ENCODE assay signal across 18 mouse cellular contexts in the genomic region with DNA sequence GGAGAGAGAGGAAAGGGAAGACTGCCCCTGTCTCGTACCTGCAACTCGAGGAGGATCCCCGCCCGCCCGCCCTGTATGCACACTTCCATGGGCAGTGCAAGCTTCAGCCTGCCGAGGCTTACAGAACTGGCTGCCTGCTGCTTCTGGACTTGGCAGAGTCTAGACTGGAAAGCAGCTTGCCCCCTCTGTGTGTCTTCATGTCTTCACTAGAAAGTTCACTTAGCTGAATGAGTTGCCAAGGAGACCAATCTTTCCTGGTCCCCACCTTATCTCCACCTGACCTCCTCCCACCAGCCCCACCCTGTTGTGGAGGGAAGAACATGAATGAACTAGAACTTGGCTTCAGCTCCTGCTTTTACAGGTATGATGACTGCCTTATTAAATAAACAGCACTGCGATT.
DNase-seq lines count a peak whose midpoint lies in the region; ATAC-seq and TF ChIP-seq lines count a peak whose summit lies in the region.
"Had no signal": no experiment of that assay in that cellular context is flagged by ENCODE, and none has a peak within 500 bp of the region (broad histone marks: within the 10 kb centered on the region; RNA-seq: fewer than 3 reads in every experiment).

No protein-coding gene starts in this region.

- no peak overlapping the region for H3K9ac ChIP-seq in hindbrain, postnatal 0 days (replicated peaks; ENCODE audit: low read length)
- no peak overlapping the region for H3K9ac ChIP-seq in hindbrain, embryonic 14.5 days
- no peak overlapping the region for H3K9ac ChIP-seq in liver, embryonic 16.5 days (ENCODE audit: low read depth, low read length)
- H3K9ac ChIP-seq: limb, embryonic 12.5 days had no signal

- ATAC-seq in hindbrain, postnatal 0 days, result no peak
- no peak for ATAC-seq in hindbrain, embryonic 14.5 days (ENCODE audit: low FRiP score)
- ATAC-seq in liver, embryonic 16.5 days (ENCODE audit: low read depth), result peak; percentile 56
- ATAC-seq: inflammation-experienced regulatory T-cells, adult 6 months; Patski had no signal

- H3K36me3 ChIP-seq in hindbrain, postnatal 0 days (ENCODE audit: insufficient read depth, low read length), result no peaks in the 10 kb centered on the region
- H3K36me3 ChIP-seq in hindbrain, embryonic 14.5 days (replicated peaks; ENCODE audit: control insufficient read depth, insufficient read depth), result peaks cover 4% of the 10 kb centered on the region
- no peaks in the 10 kb centered on the region for H3K36me3 ChIP-seq in liver, embryonic 16.5 days (ENCODE audit: control insufficient read depth, insufficient read depth)

- DNase-seq in cerebellum, adult 2 months, result peak; percentile 56 to 61
- DNase-seq in cerebellum, adult 11-12 months, result no peak
- DNase-seq in hindbrain, postnatal 0 days (ENCODE audit: low spot score), result peak; percentile 28
- DNase-seq in hindbrain, embryonic 14.5 days (ENCODE audit: low spot score), result no peak
- DNase-seq in brain, adult 2 months (ENCODE audit: low read depth, low spot score), result peak; percentile 62
- no peak for DNase-seq in frontal cortex, postnatal 36 days (ENCODE audit: low spot score in 2 of 2)
- no peak for DNase-seq in left cerebral cortex, adult 2 months (ENCODE audit: extremely low spot score in 1 of 2, low spot score in 2 of 2)
- DNase-seq: heart, adult 11 months; kidney, postnatal 14 days; lung, postnatal 10 days had no signal

- H3K4me1 ChIP-seq in cerebellum, adult 2 months (ENCODE audit: control insufficient read depth, insufficient read depth, low read length), result peaks cover 52% of the 10 kb centered on the region
- peaks cover 25% of the 10 kb centered on the region for H3K4me1 ChIP-seq in hindbrain, postnatal 0 days (ENCODE audit: insufficient read depth, low read length)
- H3K4me1 ChIP-seq in hindbrain, embryonic 14.5 days (replicated peaks; ENCODE audit: control insufficient read depth, insufficient read depth, low read length), result peaks cover 32% of the 10 kb centered on the region; the same call in 1 of the 2 replicates
- H3K4me1 ChIP-seq in liver, embryonic 16.5 days (ENCODE audit: control insufficient read depth, low read depth, low read length), result peaks cover 16% of the 10 kb centered on the region

- no peaks in the 10 kb centered on the region for H3K9me3 ChIP-seq in hindbrain, postnatal 0 days (ENCODE audit: low read length)
- no peaks in the 10 kb centered on the region for H3K9me3 ChIP-seq in hindbrain, embryonic 14.5 days (ENCODE audit: control insufficient read depth, low read length)
- no peaks in the 10 kb centered on the region for H3K9me3 ChIP-seq in liver, embryonic 16.5 days (replicated peaks; ENCODE audit: control insufficient read depth, low read length)
- H3K9me3 ChIP-seq: forebrain, embryonic 10.5 days; limb, embryonic 12.5 days had no signal

- 22% methylated on average over 7 of the region's 7 CpGs for WGBS in cerebellum, adult 2 months
- WGBS in hindbrain, postnatal 0 days, result 72% methylated on average over 7 of the region's 7 CpGs
- 92% methylated on average over 7 of the region's 7 CpGs for WGBS in hindbrain, embryonic 14.5 days
- WGBS in liver, embryonic 16.5 days (ENCODE audit: insufficient replicate concordance), result 53% methylated on average over 7 of the region's 7 CpGs

- no peaks in the 10 kb centered on the region for H3K27me3 ChIP-seq in cerebellum, adult 2 months (ENCODE audit: control insufficient read depth, insufficient read depth, low read length)
- no peaks in the 10 kb centered on the region for H3K27me3 ChIP-seq in hindbrain, postnatal 0 days (ENCODE audit: insufficient read depth, low read length)
- no peaks in the 10 kb centered on the region for H3K27me3 ChIP-seq in hindbrain, embryonic 14.5 days (ENCODE audit: control insufficient read depth, insufficient read depth, low read length)
- no peaks in the 10 kb centered on the region for H3K27me3 ChIP-seq in liver, embryonic 16.5 days (ENCODE audit: control insufficient read depth, insufficient read depth, low read depth, low read length)
- H3K27me3 ChIP-seq: CH12.LX; limb, embryonic 12.5 days; Patski had no signal

- H3K4me2 ChIP-seq in hindbrain, postnatal 0 days (ENCODE audit: low read depth, low read length), result no peak overlapping the region
- no peak overlapping the region for H3K4me2 ChIP-seq in hindbrain, embryonic 14.5 days (replicated peaks)
- 0 out of 2 replicates have a peak overlapping the region, but pooled peaks have one; percentile 3 for H3K4me2 ChIP-seq in liver, embryonic 16.5 days (ENCODE audit: low read depth, low read length)
- H3K4me2 ChIP-seq: limb, embryonic 12.5 days; midbrain, embryonic 11.5 days had no signal

- H3K27ac ChIP-seq in cerebellum, adult 2 months (ENCODE audit: insufficient read depth, low read length), result no peak overlapping the region
- no peak overlapping the region for H3K27ac ChIP-seq in hindbrain, postnatal 0 days
- H3K27ac ChIP-seq in hindbrain, embryonic 14.5 days, result no peak overlapping the region
- H3K27ac ChIP-seq in liver, embryonic 16.5 days (ENCODE audit: low read length), result no peak overlapping the region
- no peak overlapping the region for H3K27ac ChIP-seq in left cerebral cortex, adult 2 months
- H3K27ac ChIP-seq: forebrain, embryonic 10.5 days; limb, embryonic 12.5 days had no signal

- no peak overlapping the region for H3K4me3 ChIP-seq in cerebellum, adult 2 months (replicated peaks; ENCODE audit: insufficient read depth, low read depth, low read length)
- no peak overlapping the region for H3K4me3 ChIP-seq in hindbrain, postnatal 0 days (ENCODE audit: low read length)
- H3K4me3 ChIP-seq in hindbrain, embryonic 14.5 days (replicated peaks; ENCODE audit: low read length), result no peak overlapping the region
- no peak overlapping the region for H3K4me3 ChIP-seq in liver, embryonic 16.5 days (ENCODE audit: low read depth, low read length)
- no peak overlapping the region for H3K4me3 ChIP-seq in left cerebral cortex, adult 2 months
- H3K4me3 ChIP-seq: forebrain, embryonic 10.5 days; limb, embryonic 12.5 days; myocyte had no signal

- intact Hi-C loops in left cerebral cortex, adult 2 months (cut with DNase I), result no loop called here

- no peak for TF ChIP-seq POLR2A in cerebellum, adult 2 months (IDR thresholded peaks at IDR 0.05; ENCODE audit: borderline replicate concordance, insufficient read depth, low read length)

- no peak for TF ChIP-seq CTCF in cerebellum, adult 2 months (IDR thresholded peaks at IDR 0.05; ENCODE audit: borderline replicate concordance, insufficient read depth, low read depth, low read length)
- TF ChIP-seq CTCF in hindbrain, postnatal 0 days (IDR thresholded peaks at IDR 0.05; ENCODE audit: low read depth), result no peak
- no peak for TF ChIP-seq CTCF in left cerebral cortex, adult 2 months (IDR thresholded peaks at IDR 0.05)

Comparison
In these comparisons a context has a peak if more than half of its experiments do, and no peak if none do; other contexts are left out.
1. DNase-seq: peak in cerebellum, adult 2 months (2 of 2), hindbrain, postnatal 0 days (single experiment) and brain, adult 2 months (single experiment); none in cerebellum, adult 11-12 months (single experiment), hindbrain, embryonic 14.5 days (single experiment), frontal cortex, postnatal 36 days (0 of 2) and left cerebral cortex, adult 2 months (0 of 2).